Mouse (Mus musculus): ENCODE measurements at regions not wholly inside any gene's neighbourhood (a gene's known extent, or its start where the extent isn't known, plus 50 kb on each side); places are given as distances from the start of the nearest gene placed in this dataset.

DNA sequence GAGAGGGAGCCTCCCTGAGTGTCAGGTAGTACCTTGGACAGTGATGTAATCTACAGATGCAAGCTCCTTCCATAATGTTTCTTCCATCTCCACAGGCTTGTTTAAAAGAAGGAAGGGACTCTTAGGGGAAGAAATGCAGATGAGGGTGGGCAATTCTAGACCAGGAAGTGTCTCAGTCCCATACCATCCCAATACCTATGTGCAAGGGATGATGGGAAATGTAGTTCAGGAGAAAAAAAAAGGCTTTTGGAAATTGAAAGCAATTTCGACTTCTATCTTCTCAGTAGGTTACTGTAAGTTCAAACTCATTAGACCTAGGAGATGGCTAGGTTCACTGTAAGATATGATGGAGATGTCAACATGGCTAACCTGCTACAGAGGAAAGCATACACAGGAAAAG lies 68.3 kb downstream of the Cd83 start:
- DNase-seq (ENCODE audit: low read depth, low spot score): no peak

DNA sequence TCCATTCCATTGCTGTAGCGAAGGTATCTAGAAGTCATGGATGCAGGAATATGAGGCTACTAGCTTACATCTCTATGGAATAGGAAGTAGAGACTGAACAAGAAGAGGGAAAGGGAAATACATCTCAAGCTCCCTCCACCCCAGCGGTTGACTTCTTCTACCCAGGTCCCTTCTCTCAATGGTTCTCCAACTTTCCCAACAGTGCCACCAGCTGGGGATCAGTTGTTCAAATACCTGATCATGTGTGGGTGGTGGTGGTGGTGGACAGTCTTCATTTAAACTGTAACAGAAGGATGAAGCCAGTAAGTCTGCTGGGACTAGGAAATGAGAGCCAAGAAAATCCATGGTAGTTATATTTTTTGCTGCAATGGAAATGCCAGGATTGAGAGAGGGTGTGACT lies 70.4 kb downstream of the Cd83 start:
- DNase-seq (ENCODE audit: low read depth, low spot score): no peak

DNA sequence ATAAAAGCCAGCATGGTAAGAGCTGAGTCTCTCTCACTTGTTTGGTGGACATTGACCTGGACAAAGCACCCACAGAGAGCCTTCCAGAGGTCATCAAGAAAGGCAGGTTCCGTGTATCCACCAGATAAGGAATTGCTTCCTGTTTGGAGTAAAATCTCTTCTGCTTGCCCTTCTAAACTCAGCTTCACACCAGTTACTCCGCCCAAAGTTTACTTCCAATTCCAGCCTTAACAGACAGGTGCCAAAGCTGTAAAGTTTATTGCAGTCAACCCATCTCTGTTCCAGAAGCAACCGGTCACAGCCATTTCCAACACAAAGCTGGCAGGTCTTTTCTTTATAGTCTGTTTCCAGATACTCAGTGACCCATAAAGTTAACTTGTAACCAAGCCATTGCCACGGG lies 76.4 kb downstream of the Cd83 start:
- DNase-seq (ENCODE audit: low read depth, low spot score): no peak

DNA sequence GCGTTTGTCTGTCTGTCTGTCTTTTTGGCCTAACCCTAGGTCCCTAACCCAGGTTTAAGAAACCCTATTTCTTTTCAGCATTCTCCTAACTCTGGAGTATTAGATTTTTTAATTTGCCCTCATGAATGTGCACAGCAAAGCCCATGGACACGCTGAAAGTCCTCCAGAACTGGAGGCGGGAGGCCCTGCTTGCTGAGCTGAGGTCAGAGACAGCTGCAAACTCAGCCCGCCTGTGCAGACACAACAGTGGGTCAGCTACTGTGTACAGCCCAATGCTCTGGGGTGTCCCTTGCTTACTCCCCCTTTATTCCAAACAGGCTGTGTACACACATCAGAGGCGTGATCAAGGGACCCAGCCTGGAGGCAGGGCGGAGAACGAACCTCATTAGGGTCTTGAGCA lies 76.8 kb downstream of the Cd83 start:
- no peak for DNase-seq (ENCODE audit: low read depth, low spot score)

DNA sequence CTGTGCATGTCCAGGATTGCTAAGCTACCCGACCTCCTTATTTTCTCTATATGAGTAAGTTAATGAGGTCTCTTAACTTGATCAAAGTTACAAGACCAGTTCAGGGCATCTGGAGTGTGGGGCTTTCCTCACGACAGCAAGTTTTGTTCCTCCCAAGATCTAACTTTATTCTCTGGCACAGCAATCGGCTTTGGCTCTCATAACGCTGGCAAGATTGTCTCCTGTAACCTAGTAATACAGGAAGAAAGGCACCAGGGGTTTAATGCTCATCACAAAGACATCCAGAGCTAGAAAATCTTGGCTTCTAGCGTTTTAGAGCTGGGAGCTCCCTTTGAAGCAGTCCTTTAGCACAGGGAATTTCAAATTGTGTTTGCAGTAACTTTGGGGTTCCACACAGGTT lies 77.5 kb downstream of the Cd83 start:
- DNase-seq (ENCODE audit: low read depth, low spot score): no peak

DNA sequence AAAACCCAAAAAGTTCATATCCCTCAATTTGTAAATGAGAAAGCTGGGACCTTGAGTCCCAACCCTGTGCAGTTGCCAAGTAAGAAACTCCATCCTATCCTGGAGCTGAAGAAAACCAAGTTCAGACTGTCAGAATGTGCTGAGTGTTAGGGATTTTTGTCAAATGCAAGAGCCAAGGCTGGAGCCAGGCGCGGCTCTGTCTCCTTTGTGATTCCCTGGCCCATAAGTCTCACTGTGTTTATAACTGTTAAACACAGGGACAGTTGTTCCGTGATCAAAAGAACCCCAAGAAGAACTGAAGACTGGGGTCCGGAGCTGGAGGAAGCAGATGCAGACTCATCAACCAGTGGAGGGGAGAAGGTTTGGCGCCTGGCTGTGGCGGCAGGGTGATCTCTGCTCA lies 78.0 kb downstream of the Cd83 start:
- no peak for DNase-seq (ENCODE audit: low read depth, low spot score)

DNA sequence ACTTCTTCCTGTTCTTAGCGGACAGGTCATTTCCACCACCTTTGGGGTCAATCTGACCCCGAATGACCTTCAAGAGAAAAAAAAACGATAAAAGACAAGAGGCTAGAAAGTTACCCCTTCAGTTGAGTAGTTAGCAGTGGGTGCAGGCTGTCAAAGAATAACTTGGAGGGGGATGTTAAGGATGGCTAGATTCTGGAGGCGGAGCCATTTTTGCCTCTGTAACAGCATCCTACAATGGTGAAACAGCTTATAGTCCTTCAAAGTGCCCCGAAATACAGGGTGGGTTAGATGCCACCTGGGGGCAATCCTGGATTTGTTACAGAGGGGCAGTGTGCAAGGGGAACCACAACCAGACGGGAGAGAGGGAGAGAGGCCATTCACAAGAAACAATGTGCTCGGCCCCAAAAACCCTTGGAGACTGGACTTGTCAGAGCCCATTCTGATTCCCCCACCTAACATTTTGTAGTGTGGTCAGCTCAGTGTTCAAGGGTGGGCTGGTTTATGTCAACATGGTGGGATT lies 79.1 kb downstream of the Cd83 start:
- no peak for DNase-seq (ENCODE audit: low read depth, low spot score)

DNA sequence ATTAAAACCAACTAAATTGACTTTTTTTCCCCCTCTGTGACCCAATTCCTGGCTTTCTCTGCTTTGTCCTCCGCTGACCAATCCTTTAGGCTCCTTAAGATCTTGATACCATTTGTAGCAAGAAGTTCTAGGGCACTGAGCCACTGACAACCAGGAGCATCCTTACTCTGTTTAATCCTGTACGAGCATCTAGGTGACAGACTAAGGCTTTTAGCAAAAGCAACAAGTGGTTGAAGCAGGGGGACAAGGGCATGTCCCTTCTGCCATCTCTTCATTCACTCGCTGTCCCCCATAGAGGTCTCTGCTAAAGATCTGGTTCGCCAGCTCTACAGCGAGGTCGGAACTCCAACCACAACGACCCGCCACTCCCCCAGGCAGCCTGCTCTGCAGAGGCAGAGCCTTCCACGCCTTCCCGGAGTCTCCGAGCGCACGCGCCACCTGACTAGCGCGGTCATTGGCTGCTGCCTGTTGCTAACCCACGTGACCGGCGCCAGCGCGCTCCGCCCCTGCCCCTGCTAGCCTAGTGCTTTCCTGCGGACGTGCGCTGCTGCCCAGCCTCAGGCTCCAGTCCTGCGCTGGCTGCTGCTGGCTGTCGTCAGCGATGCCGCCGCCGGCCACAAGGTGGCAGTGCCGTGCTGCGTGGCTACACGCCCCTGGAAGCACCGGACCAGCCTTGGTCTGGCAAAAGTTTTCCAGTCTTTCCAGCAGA lies 79.7 kb downstream of the Cd83 start:
- peak; percentile 12 for DNase-seq (ENCODE audit: low read depth, low spot score)

DNA sequence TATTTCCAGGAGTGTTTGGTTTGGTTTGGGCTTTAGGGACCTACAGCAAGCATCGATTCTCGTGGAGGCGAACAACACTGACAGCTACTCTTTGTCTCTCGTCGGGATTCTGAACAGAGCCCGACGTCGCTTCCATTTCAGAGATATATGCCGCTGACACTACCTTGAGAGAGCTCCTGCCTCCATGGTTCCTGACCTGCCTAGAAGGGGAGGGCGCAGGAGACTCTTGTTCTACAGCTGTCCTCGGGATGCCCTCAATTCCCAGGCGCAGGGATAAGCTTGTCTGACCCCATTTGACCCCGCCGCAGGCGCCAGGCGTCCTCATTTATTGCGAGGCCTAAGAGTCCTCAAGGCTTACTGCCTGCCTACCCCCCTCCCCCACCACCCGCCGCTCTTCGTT lies 80.5 kb downstream of the Cd83 start:
- no peak for DNase-seq (ENCODE audit: low read depth, low spot score)

DNA sequence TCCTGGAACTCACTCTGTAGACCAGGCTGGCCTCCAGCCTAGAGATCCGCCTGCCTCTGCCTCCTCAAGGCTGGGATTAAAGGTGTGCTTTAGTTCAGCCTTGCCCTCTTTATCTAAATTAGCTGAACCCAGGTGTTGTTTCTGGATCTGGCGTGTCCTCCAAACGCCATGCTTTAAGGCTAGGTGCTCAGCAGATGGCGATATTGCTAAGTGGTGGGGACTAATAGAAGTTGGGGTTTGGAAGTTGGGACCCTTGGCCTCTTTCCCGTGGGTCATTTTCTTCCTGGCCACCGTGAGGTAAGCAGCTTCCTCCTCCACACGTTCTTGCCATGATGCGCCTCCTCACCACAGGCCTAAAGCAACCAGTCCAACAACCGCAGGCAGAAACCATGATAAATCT lies 91.3 kb downstream of the Cd83 start:
- no peak for DNase-seq (ENCODE audit: low read depth, low spot score)

DNA sequence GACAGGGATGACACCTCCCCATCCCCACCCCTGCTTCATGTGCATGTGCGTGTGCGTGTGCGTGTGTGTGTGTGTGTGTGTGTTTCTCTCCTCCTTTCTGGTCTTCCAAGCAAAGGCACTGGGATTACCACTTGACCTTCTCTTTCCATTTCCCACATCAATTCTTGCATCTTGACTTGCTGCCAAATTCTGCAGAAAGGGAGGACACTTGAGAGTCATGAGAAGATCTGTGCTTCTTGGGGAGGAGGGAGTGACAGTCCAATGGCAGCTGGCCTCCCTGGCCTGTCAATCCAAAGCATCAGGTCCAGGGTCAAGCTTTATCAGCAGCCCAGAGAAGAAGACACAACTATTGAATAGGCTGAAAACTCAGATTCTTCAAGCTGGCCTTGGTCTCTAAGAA lies 102.7 kb downstream of the Cd83 start:
- no peak for DNase-seq (ENCODE audit: low read depth, low spot score)

DNA sequence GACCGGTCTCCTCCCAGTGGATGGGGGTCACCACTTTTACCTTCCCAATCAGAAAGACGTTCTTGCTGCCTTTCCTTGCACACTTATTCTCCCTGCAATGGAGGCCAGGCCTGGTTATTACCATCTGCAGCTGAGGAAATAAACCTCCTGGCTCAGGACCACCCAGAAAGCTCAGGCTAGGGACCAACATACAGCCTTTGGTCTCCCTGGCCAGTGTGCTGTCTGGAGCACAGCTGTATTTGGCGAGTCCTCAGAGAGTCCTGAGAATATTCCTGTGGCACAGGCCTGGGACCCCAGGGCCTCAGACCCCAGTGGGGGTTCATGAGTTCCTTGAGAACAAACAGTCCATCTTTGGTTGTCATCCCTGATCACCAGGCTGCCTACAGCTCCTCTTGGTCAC lies 107.4 kb downstream of the Cd83 start:
- DNase-seq (ENCODE audit: low read depth, low spot score): no peak

DNA sequence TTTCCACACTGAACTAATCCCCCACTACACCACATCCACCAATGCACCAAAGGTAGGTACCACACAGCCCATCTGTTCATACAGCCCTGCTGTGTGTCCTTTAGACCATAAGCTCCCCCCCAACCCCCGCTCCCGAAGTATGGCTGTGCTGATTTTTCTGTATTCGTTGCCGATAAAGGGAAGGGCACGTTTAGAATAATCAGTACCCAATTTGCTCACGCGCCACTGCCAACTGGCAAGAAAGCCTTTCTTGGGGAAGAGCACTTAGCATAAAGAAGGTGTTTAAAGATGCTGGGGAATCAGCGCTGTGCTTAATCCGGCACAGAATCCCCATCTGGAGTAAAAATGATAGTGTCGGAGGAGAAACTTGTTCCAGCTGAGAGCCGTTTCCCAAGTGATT lies 111.4 kb downstream of the Cd83 start:
- no peak for DNase-seq (ENCODE audit: low read depth, low spot score)

DNA sequence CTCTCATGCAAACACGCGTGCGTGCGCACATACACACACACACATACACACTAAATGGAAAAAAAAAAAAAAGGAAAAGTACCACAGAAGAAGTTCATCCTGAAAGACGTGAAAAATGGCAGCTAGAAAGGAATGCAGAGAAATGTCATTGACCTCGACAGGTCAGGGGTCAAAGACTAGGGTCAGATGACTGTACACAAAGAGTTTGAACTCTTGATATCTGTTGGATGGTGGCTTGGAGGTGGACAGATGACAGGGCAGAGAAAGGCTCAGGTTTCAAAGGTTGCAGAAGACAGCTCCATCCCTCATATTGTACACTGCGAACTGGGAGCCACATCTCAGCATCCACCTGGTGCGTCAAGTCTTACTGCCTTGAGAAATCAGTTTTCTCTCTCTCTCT lies 112.5 kb downstream of the Cd83 start:
- no peak for DNase-seq (ENCODE audit: low read depth, low spot score)

DNA sequence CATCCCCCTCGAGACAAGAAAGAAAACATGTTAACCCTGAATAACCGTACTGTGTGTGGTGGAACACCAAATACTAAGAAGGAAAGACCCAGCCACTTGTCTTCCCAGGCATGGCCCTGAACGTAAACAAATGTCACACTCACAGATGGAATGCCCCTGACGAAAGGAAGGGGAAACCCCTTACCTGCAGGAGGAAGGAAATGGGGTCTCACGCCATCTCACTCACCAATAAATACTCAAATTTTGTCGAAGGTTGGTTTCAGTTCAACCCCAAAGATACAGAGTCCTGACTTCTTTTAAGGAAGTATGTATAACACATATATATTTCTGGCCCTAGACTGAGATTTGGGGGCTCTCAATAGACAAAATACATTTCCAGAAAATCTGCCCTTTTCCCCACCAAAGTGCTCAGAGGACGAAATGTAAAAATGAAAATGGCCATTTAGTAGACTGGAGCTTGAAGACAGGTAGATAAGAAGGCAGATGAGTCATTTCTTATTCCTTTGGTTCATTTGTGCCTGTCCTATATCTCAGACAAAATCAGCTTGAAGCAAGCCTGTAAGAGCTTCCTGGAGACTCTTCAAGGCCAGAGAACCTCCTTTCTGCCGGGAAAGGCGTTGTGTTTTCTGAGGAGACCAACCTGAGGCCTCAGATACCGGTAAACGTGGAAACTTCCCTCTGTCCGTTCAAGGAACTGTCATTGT lies 114.1 kb downstream of the Cd83 start:
- DNase-seq (ENCODE audit: low read depth, low spot score): no peak

DNA sequence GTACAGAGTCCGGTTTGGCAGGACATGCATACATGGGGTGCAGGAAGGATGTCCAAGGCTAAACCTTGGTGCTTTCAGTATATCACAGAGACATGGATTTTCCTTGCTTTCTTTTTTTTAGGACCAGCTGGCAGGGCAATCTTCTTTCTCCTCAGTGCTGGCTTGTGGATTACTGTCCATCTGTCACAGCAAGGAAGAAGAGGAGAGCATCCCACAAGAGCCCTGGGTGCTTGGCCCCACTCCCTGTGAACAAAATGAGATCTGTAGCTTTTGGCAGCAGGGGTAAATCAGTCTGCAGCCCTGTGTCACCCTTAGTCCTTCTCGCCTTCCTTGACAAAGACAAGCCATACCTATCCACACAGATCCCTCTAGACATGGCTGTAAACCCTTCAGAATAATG lies 115.5 kb downstream of the Cd83 start:
- DNase-seq (ENCODE audit: low read depth, low spot score): no peak

DNA sequence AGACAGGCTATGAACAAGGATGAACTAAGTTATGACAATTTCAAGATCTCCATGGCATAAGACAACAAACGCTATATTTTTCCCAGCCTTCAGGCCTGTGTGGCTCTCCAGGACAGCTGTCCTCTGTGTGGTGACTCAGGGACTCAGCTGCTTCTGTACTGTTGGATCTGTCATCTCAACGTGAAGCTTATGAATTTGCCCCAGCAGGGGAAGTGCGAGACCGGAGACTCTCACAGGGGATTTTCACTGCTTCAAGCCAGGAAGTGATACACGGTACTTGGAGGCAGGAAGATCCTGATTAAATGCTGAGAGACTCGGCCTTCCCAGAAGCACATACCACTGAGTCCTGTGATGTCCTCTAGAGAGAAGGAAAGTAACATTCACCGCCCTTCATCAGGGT lies 116.2 kb downstream of the Cd83 start:
- DNase-seq (ENCODE audit: low read depth, low spot score): no peak

DNA sequence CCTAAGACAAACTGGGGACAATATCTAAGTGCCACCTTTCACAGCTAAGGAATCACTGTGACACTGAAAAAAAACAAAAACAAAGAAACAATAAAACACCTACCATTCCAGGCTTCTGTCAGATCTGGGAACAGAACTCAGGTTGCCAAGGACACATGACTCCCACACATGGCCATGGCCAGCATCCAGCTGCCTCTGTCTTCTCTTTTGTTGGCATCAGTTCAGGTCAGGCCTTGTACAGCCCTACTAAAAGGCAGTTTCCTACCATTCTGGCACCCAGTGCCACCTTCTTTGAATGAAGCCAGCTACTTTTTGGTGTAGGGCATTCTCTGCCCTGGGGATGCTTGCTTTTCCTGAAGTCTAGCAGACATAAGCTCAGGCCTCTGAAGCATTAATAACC lies 118.8 kb downstream of the Cd83 start:
- no peak for DNase-seq (ENCODE audit: low read depth, low spot score)

DNA sequence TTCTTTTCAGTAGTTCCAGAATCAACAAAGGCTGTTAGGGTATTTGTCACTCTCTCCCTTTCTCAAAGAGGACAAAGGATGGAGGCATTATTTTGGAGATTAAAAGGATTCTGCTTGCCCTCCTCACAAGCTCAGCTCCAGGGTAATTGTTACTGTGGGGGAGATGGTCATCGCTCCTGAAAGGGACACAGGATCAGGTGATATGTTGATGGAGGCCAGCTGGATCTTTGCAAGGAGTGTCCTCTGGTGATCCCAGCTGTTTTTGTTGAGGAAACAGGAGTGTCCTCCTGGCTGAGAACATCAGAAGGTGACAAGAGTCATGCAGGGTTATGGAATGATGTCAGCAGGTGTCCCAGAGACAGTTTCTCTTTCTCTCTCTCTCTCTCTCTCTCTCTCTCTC lies 119.7 kb downstream of the Cd83 start:
- DNase-seq (ENCODE audit: low read depth, low spot score): no peak

DNA sequence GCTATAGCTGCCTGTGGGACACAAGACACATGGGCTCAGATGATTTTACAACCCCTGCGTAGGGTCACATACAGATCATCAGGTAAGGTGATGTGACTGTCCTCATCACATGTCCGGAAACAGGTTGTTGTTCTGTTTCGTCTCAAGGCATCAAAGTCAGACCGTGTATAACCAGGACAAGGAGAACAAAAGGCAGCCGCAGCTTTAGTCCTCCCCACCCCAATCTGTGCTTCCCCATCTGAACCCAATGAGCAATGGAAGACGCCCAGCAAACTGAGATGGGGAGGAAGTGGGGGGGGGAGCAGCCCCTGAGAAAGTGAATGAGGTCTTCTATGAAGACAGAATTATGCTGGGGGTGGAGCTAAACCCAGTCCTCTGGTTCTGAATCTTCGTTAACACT lies 121.7 kb downstream of the Cd83 start:
- DNase-seq (ENCODE audit: low read depth, low spot score): no peak

DNA sequence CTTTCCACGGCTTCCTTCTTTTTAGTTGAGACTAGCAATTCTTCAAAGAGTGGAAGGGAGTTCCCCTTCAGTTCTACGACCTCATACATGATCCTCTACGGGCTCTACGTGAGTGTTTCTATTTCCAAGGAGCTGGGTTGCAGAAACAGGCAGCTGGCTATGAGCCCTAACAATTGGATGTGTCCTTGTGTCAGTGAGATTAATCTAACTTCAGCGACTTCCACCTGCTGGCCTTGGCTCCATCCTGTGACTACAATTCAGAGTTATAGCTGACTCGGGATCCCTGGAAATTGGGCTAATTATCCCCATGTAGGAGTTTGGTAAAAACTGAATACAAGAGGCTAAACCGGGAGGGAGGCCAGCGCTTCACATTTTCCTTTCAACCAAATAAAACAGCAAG lies 122.8 kb downstream of the Cd83 start:
- DNase-seq (ENCODE audit: low read depth, low spot score): no peak

DNA sequence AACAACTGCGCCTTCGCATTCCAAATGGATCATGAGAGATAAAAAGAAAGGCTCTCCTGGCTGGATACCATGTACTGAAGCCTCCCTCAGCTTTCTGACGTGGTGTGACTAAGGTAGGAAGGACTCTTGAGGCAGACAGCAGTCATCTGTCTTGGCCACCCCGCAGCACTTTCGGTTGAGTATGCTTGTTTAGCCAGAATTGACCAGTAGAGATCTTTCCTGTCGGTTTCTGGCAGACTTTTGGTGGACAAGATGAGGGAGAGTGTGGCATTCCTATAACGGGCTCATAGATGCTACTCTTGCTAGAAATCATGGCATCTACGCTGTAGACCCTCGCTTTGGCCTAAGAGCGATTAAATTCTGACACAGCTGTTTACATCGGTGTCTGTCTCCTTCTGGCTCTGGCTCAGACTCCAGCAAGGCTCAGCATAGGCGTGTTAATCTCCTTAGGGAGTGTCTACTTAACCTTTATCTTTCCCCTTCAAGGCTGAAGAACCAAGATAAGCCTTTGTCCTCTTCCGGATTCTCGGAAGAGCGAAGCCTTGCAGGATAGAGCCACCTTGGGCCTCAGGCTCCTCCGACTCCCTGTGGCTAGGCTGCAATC lies 123.6 kb downstream of the Cd83 start:
- no peak for DNase-seq (ENCODE audit: low read depth, low spot score)

DNA sequence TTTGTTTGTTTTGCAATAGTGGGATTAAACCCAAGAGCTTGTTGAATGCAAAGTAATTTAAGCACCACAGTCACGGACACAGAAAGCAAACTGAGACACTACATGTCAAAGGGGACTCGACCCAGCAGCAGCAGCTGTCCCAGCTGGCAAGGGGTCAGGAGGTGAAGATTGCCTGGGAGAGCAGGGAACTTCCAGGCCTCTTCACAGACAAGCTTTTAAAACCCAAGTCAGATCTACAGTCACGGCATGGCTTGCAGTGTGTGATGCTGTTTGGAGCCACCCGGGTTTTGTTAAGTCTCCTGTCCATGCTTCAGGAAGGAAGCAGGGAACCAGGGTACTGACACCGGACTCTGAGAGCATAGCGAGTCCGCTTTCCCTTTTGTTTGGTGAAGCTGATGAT lies 125.4 kb downstream of the Cd83 start:
- no peak for DNase-seq (ENCODE audit: low read depth, low spot score)

Measured in c-Kit-negative CD71-positive TER-119-positive erythroid progenitor cells, embryonic 14.5 days (primary cell).